Mouse (Mus musculus): ENCODE data around the gene Hpse. TPM values are rescaled to one million over a fixed set of nuclear protein-coding genes. Genes with fewer than 3 reads are reported as not detected.
A peak's percentile ranks its signal among the peaks of the same experiment; 100 is the strongest.

The Hpse gene
- 1 to 10 TPM; 1.9 to 2.4 TPM for total RNA-seq (2021)
- long read RNA-seq, experiment 1, partial matches to known transcripts, result 0 of 4 reads
- long read RNA-seq, experiment 1, other reads (novel, unspliced or antisense), result 1 of 4 reads
- long read RNA-seq, experiment 2, partial matches to known transcripts, result 0 of 2 reads
- long read RNA-seq, experiment 2, other reads (novel, unspliced or antisense), result 0 of 2 reads

DNA sequence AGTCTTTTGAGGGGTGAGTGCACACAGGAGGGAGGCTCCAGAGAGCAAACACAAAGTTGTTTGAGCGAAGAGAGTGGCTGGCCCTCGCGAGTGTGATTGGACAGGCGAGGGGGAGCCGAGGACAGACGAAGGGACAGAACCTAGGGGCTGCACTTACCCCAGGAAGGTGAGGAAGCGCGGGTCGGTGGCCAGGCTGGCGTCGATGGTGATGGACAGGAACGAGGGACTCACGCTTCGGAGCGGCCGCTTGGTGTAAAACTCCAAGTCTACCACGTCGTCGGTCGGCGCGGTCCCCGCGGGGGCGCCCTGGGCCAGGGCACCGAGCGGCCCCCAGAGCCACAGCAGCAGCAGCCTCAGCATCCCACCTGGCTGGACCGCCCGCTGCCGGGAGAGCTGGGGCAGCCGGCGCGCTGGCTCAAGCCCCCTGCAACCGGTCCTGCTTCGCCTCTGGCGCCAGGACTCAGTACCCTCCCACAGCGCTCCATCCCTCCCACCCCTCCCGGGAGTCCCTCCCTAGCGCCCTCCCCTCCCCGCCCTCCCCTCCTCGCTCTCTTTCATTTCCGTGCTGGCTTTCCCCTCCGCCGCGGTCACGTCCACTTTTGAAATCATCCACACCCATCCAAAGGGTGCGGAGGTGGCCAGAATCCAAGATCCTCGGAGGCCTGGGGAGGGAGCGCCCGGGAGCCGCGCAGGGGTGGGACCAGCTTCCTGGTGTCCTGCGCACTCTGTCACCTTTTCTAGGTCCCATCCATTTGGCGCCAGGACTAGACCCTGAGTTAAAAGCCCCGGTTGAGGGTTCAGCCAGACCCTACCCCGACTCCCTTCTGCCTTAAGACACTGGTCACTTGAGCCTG lies at the start of gene Hpse:
TSS of gene Hpse (minus strand) at position 482 of the 854 bp plus-strand sequence.
- peak within 1 kb of the TSS; percentile 48 for H3K4me3 ChIP-seq
- TF ChIP-seq CTCF (IDR thresholded peaks at IDR 0.05), result no peak

DNA sequence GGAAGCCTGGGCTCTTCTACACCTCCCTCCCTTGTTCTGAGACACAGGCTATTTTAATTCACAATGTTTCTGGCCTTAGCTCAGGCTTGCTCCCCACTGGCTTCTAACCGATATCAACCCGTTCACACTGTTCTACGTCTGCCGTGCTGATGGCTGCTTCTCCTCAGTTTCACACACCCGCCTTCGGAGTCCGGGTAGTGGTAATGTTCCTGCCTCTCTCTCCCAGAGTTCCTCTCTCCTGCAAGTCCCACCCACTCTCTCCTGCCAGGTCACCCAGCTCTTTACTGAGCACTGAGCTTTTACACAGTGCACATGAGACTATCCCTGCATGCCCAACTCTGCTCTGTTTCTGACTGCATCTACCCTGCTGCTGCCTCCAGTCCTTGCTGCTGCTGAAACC lies 46.5 kb upstream of the Hpse start:
- no peak for DNase-seq (ENCODE audit: extremely low spot score in 1 of 2, low spot score in 2 of 2)
- no peak overlapping the region for H3K27ac ChIP-seq
- intact Hi-C loops (cut with DNase I), result loop anchor here (5.0 kb wide), 1 partner anchor 94 kb away; no protein-coding TSS in a partner anchor
- no peak for TF ChIP-seq CTCF (IDR thresholded peaks at IDR 0.05)
- no peak overlapping the region for H3K4me3 ChIP-seq

More for the DNA sequence above, at the start of gene Hpse:
- intact Hi-C loops (cut with DNase I), result no loop called here
- DNase-seq (ENCODE audit: extremely low spot score in 1 of 2, low spot score in 2 of 2), result peak; percentile 14 to 24
- H3K27ac ChIP-seq, result no peak within 1 kb of the TSS

DNA sequence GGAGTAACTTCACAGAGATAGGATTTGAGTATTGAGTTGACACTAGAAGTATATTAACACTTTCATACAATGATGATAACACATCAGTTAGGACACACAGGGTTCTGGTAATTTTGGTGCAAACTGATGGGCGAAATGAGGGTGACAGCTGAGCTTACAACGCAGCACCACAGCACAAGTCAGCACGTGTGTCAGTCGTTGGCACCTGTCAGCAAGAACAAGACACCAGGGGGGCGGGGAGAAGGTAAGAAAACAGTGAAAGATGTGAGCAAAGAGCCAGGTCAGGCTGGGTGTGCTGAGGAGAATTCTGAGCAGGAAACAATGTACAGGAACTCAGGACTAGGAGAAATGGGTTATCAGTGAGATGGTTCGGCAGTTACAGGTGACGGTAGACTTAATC lies 42.2 kb upstream of the Hpse start:
- TF ChIP-seq CTCF (IDR thresholded peaks at IDR 0.05), result no peak
- H3K27ac ChIP-seq, result no peak overlapping the region
- no peak overlapping the region for H3K4me3 ChIP-seq
- DNase-seq (ENCODE audit: extremely low spot score in 1 of 2, low spot score in 2 of 2), result no peak
- intact Hi-C loops (cut with DNase I), result no loop called here

DNA sequence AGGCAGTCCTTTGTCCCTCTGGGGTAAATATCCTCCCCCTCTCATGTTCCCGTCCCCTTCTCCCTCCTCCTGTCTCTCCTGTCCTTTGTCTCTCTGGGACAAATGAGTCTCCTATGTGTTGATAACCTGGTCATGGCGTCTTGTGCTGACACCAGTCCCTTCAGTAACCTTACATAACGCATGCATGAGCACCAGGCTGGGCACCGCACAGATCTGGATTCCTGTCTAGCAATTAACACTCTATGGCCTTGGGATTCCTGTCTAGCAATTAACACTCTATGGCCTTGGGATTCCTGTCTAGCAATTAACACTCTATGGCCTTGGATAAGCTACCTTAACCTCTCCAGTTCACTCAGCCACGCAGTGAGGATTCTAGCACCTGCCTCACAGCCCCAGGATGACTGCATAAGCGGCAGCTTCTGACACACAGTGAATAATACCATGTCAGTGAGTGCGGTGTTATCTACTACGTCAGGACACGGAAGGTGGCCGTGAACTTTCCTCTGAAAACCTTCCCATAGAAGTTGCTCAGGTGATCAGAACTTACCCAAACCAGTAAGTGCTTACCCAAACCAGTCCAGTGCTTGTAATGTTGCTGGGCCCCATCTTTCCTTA lies 40.6 kb upstream of the Hpse start:
- no peak for DNase-seq (ENCODE audit: extremely low spot score in 1 of 2, low spot score in 2 of 2)
- H3K4me3 ChIP-seq, result no peak overlapping the region
- no peak overlapping the region for H3K27ac ChIP-seq
- intact Hi-C loops (cut with DNase I), result no loop called here
- no peak for TF ChIP-seq CTCF (IDR thresholded peaks at IDR 0.05)

DNA sequence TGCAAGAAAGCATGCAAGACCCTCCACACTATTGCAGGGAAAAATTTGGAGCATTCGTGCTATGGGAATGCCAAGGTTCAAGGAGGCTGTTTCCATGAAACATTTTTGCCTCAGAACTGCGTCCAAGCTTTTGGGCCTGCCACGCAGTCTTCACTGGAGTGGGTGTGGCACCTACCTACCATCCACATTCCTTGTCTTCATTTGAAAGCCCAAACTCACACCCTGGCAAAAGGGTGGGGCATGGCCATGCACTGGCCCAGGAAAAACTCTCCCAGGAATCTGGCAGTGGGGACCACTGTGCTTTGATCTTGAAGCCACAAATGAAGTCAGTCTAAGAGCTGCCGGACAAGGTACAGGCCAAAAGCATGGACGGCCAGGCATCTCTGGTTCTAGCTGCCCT lies 38.6 kb upstream of the Hpse start:
- H3K27ac ChIP-seq, result no peak overlapping the region
- DNase-seq (ENCODE audit: extremely low spot score in 1 of 2, low spot score in 2 of 2), result no peak
- H3K4me3 ChIP-seq, result no peak overlapping the region
- intact Hi-C loops (cut with DNase I), result no loop called here
- no peak for TF ChIP-seq CTCF (IDR thresholded peaks at IDR 0.05)

DNA sequence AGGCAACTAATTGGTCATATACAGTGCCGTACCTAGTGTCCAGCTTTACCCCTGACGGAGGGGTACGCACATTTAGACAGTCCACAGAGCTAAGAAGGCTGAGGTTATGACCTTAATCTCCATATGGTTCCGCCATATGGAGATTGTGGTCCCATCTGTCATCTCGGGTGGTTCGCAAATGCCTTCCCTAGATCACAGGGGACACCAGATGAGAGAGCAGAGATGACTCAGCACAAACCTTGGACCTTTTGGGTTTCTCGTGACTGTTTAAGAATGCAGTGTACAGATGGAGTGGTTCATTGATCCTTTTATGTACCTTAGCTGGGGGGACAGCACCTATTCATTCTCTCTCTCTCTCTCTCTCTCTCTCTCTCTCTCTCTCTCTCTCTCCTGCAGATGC lies 33.9 kb upstream of the Hpse start:
- intact Hi-C loops (cut with DNase I), result no loop called here
- DNase-seq (ENCODE audit: extremely low spot score in 1 of 2, low spot score in 2 of 2), result no peak
- Histone ChIP-seq H3K4me3 (no peak overlapping the region), H3K27ac (no peak overlapping the region)
- no peak for TF ChIP-seq CTCF (IDR thresholded peaks at IDR 0.05)

DNA sequence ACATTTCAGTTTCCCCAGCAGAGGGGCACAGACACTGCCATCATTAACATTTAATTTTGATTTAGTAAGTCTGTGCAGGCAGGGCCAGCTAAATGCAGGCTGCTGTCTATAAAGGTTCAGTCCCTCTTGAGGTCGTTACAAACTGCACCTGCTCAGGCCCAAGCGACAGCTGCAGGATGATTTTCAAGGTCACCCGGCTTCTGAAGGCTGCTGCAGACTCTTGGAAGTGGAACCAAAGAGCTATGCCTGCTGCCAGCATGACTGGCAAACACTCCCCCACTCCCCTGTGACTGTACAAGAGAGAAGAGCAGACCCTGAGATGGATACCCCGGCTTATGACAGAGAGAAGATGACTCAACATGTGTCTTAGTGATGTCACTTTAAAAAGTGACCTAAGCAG lies 32.1 kb upstream of the Hpse start:
- DNase-seq (ENCODE audit: extremely low spot score in 1 of 2, low spot score in 2 of 2), result no peak
- no peak for TF ChIP-seq CTCF (IDR thresholded peaks at IDR 0.05)
- Histone ChIP-seq H3K4me3 (no peak overlapping the region), H3K27ac (no peak overlapping the region)
- intact Hi-C loops (cut with DNase I), result no loop called here

DNA sequence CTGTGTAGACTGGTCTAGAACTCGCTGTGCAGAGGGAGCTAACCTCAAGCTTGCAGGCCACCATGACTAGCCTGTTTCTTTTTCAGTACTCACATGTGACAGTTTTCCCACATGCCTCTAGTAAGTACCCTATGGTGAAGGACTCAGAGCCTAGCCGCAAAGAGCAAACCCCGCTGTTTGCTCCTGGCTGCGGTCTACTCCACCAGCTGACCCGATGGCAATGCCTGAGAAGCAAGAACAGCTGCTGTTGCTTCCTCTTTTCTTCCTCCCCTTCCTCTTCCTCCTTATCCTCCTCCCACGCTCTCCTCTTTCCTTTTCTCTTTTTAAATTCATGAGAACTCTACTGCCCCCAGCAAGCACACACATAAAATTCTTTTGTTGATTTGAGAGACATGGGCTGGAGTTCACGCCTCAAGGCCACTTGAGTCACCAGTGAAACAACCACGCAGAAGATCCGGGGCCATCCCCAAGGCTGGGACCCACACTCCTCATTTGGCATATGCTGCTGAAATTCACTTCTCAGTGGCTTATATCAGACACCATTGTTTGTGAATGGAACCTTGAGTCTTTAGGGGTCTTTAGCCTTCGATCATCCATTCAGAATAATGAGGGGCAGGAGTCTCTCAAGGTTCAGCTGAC lies 31.2 kb upstream of the Hpse start:
- intact Hi-C loops (cut with DNase I), result no loop called here
- Histone ChIP-seq H3K27ac (no peak overlapping the region), H3K4me3 (no peak overlapping the region)
- no peak for TF ChIP-seq CTCF (IDR thresholded peaks at IDR 0.05)
- DNase-seq (ENCODE audit: extremely low spot score in 1 of 2, low spot score in 2 of 2), result no peak

DNA sequence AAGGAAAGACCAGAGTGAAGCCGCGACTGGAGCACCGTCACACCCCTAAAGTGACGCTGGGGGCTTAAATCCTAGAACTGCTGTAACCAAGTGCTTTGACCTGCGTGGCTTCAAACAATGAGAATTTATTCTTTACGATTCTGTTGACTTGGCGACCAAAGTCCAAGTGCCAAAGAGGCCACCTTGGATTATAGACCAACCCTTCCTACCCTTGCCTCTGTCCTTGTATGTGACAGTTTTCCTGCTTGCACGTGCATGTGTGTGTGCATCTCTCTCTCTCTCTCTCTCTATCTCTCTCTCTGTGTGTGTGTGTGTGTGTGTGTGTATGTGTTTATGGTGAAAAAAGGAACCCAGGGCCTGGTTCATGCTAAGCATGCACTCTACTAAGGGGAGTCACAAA lies 19.3 kb upstream of the Hpse start:
- intact Hi-C loops (cut with DNase I), result no loop called here

DNA sequence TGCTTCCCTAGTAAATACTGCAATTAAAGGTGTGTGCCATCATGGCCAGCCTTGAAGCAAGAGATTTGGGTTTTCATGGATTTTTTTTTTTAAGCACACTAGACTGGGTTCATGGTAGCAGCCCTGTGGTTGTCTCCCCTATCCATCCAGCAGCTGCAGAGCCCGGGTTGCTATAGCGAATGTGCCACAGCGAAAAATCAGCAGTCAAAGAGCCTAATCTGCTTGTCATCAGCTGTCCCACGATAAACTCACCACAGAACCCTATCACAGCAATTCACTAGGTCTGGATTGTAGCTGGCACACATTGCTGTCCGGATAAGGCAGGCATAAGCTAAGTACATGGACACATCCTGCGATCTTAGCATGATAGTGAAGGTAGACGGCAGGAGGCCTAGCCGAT lies 17.4 kb upstream of the Hpse start:
- H3K27ac ChIP-seq, result no peak overlapping the region
- no peak for DNase-seq (ENCODE audit: extremely low spot score in 1 of 2, low spot score in 2 of 2)
- no peak for TF ChIP-seq CTCF (IDR thresholded peaks at IDR 0.05)
- no peak overlapping the region for H3K4me3 ChIP-seq
- intact Hi-C loops (cut with DNase I), result no loop called here

More for the DNA sequence above, 19.3 kb upstream of the Hpse start:
- no peak for DNase-seq (ENCODE audit: extremely low spot score in 1 of 2, low spot score in 2 of 2)
- Histone ChIP-seq H3K4me3 (no peak overlapping the region), H3K27ac (no peak overlapping the region)
- no peak for TF ChIP-seq CTCF (IDR thresholded peaks at IDR 0.05)

DNA sequence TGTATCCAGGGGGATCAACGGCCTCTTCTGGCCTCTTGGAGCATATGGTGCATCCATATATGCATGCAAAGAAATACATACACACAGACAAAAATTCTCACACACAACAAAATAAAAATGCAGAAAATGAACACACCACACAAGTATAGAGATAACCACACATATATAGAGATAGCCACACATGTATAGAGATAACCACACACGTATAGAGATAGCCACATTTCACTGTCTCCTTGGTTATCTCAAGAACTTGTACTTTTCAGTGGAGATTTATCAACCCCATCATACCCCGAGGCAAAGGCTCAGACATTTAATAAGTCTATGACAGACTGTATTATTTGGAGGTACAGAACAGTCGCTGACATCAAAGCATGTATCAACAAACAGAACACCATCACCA lies 15.0 kb upstream of the Hpse start:
- H3K27ac ChIP-seq, result no peak overlapping the region
- no peak for DNase-seq (ENCODE audit: extremely low spot score in 1 of 2, low spot score in 2 of 2)
- intact Hi-C loops (cut with DNase I), result no loop called here
- TF ChIP-seq CTCF (IDR thresholded peaks at IDR 0.05), result no peak
- no peak overlapping the region for H3K4me3 ChIP-seq

DNA sequence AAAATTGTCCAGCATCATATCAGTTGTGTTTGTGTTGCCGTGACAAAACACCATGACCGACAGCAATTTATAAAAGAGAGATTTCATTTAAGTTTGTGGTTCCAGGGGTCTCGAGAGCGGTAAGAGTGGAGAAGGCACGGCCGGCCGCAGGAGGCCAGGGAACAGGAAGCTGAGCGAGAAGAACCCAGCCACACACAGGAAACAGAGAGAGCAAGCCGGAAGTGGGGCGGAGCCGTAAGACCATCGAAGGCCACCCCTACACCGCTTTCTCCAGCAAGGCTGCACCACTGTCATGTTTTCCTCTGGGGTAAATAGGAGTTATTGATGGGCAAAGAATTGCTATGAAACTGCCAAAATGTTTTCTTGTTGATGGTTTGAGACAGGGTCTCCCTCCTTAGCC lies 9.2 kb upstream of the Hpse start:
- H3K27ac ChIP-seq, result no peak overlapping the region
- DNase-seq (ENCODE audit: extremely low spot score in 1 of 2, low spot score in 2 of 2), result no peak
- no peak overlapping the region for H3K4me3 ChIP-seq
- intact Hi-C loops (cut with DNase I), result no loop called here
- TF ChIP-seq CTCF (IDR thresholded peaks at IDR 0.05), result no peak

Data from left cerebral cortex, adult 2 months (tissue).